Mouse (Mus musculus): Measurements from ENCODE around the gene Armc2. TPM values are rescaled to one million over a fixed set of nuclear protein-coding genes. Genes with fewer than 3 reads are reported as not detected.

Armc2 gene
- polyA plus RNA-seq, 1 experiment from 2014 or later: 0.23 TPM

- H3K27ac ChIP-seq: no peak overlapping the region
- H3K4me3 ChIP-seq (replicated peaks): no peak overlapping the region
- no peak for DNase-seq
- 0 out of 2 replicates have a peak, but pooled peaks cover 4% of the 10 kb centered on the region for H3K9me3 ChIP-seq (replicated peaks)
- no peak overlapping the region for H3K9ac ChIP-seq
- WGBS (ENCODE audit: insufficient replicate concordance): 19% methylated on average over 21 of the region's 21 CpGs
- no peaks in the 10 kb centered on the region for H3K36me3 ChIP-seq
- H3K4me2 ChIP-seq: peak overlapping the region; percentile 26; the same call in 1 of the 2 replicates
- H3K27me3 ChIP-seq: peaks cover 22% of the 10 kb centered on the region
- H3K4me1 ChIP-seq (replicated peaks): peaks cover 24% of the 10 kb centered on the region
- 0 out of 2 replicates have a peak, but pooled peaks have one; percentile 31 for ATAC-seq (ENCODE audit: low read depth)
These were observed 83.4 kb downstream of the Armc2 start for GRCm38 (mm10) chr10:41934633-41935475.

- H3K27ac ChIP-seq: no peak overlapping the region
- no peak overlapping the region for H3K4me2 ChIP-seq
- no peak overlapping the region for H3K4me3 ChIP-seq (replicated peaks)
- peaks cover 24% of the 10 kb centered on the region for H3K4me1 ChIP-seq (replicated peaks)
- no peaks in the 10 kb centered on the region for H3K36me3 ChIP-seq
- WGBS (ENCODE audit: insufficient replicate concordance): 41% methylated on average over 6 of the region's 6 CpGs
- H3K9ac ChIP-seq: no peak overlapping the region
- H3K27me3 ChIP-seq: peaks cover 23% of the 10 kb centered on the region
- no peak for ATAC-seq (ENCODE audit: low read depth)
- DNase-seq: peak; percentile 57
- no peaks in the 10 kb centered on the region for H3K9me3 ChIP-seq (replicated peaks)
These were observed 84.7 kb downstream of the Armc2 start for GRCm38 (mm10) chr10:41933536-41933935.

GRCm38 (mm10) chr10:41932943-41933342 is 85.3 kb downstream of the Armc2 start:
- WGBS (ENCODE audit: insufficient replicate concordance): 71% methylated on average over 5 of the region's 5 CpGs
- Histone ChIP-seq H3K9ac (no peak overlapping the region), H3K36me3 (no peaks in the 10 kb centered on the region), H3K27ac (no peak overlapping the region), H3K4me1 (replicated peaks) (peaks cover 24% of the 10 kb centered on the region), H3K4me3 (replicated peaks) (no peak overlapping the region), H3K4me2 (no peak overlapping the region), H3K9me3 (replicated peaks) (no peaks in the 10 kb centered on the region), H3K27me3 (peaks cover 23% of the 10 kb centered on the region)
- DNase-seq (no peak), ATAC-seq (ENCODE audit: low read depth) (no peak)

- no peak for ATAC-seq (ENCODE audit: low read depth)
- DNase-seq: no peak
- Histone ChIP-seq H3K27me3 (peaks cover 23% of the 10 kb centered on the region), H3K36me3 (no peaks in the 10 kb centered on the region), H3K4me3 (replicated peaks) (no peak overlapping the region), H3K4me1 (replicated peaks) (peaks cover 18% of the 10 kb centered on the region), H3K9me3 (replicated peaks) (no peaks in the 10 kb centered on the region), H3K27ac (no peak overlapping the region), H3K4me2 (no peak overlapping the region), H3K9ac (no peak overlapping the region)
- WGBS (ENCODE audit: insufficient replicate concordance): 79% methylated on average over 12 of the region's 12 CpGs
These were observed 86.3 kb downstream of the Armc2 start for GRCm38 (mm10) chr10:41931962-41932361.

GRCm38 (mm10) chr10:41930966-41931365 is 87.3 kb downstream of the Armc2 start:
- no peak overlapping the region for H3K9ac ChIP-seq
- no peaks in the 10 kb centered on the region for H3K36me3 ChIP-seq
- H3K27me3 ChIP-seq: peaks cover 23% of the 10 kb centered on the region
- WGBS (ENCODE audit: insufficient replicate concordance): 65% methylated on average over 4 of the region's 4 CpGs
- H3K4me1 ChIP-seq (replicated peaks): peaks cover 14% of the 10 kb centered on the region
- no peak for DNase-seq
- H3K4me2 ChIP-seq: no peak overlapping the region
- H3K27ac ChIP-seq: no peak overlapping the region
- no peak for ATAC-seq (ENCODE audit: low read depth)
- H3K9me3 ChIP-seq (replicated peaks): no peaks in the 10 kb centered on the region
- no peak overlapping the region for H3K4me3 ChIP-seq (replicated peaks)

GRCm38 (mm10) chr10:41926726-41927125 is 91.5 kb downstream of the Armc2 start:
- Histone ChIP-seq H3K36me3 (no peaks in the 10 kb centered on the region), H3K9me3 (replicated peaks) (no peaks in the 10 kb centered on the region), H3K27me3 (0 out of 2 replicates have a peak, but pooled peaks cover 4% of the 10 kb centered on the region), H3K4me1 (replicated peaks) (no peaks in the 10 kb centered on the region), H3K4me2 (no peak overlapping the region), H3K9ac (no peak overlapping the region), H3K4me3 (replicated peaks) (no peak overlapping the region), H3K27ac (no peak overlapping the region)
- ATAC-seq (ENCODE audit: low read depth): no peak
- 75% methylated on average over 14 of the region's 14 CpGs for WGBS (ENCODE audit: insufficient replicate concordance)
- DNase-seq: no peak

- H3K9ac ChIP-seq: peak overlapping the region; percentile 51
- H3K36me3 ChIP-seq: peaks cover 15% of the 10 kb centered on the region
- 28% methylated on average over 8 of the region's 8 CpGs for WGBS (ENCODE audit: insufficient replicate concordance)
- H3K4me3 ChIP-seq (replicated peaks): peak overlapping the region; percentile 15; the same call in 1 of the 2 replicates
- peak overlapping the region; percentile 58 for H3K4me2 ChIP-seq
- H3K4me1 ChIP-seq (replicated peaks): peaks cover 65% of the 10 kb centered on the region
- peak; percentile 98 for ATAC-seq (ENCODE audit: low read depth)
- no peaks in the 10 kb centered on the region for H3K27me3 ChIP-seq
- DNase-seq: peak; percentile 85
- H3K27ac ChIP-seq: peak overlapping the region; percentile 87
- no peaks in the 10 kb centered on the region for H3K9me3 ChIP-seq (replicated peaks)
These were observed 105.8 kb downstream of the Armc2 start for GRCm38 (mm10) chr10:41912290-41912994.

- H3K4me2 ChIP-seq: no peak overlapping the region
- no peak for DNase-seq
- H3K27ac ChIP-seq: peak overlapping the region; percentile 34
- WGBS (ENCODE audit: insufficient replicate concordance): 81% methylated on average over 6 of the region's 6 CpGs
- peaks cover 51% of the 10 kb centered on the region for H3K4me1 ChIP-seq (replicated peaks)
- peaks cover 48% of the 10 kb centered on the region for H3K36me3 ChIP-seq
- no peak overlapping the region for H3K9ac ChIP-seq
- no peak overlapping the region for H3K4me3 ChIP-seq (replicated peaks)
- no peak for ATAC-seq (ENCODE audit: low read depth)
- no peaks in the 10 kb centered on the region for H3K9me3 ChIP-seq (replicated peaks)
- no peaks in the 10 kb centered on the region for H3K27me3 ChIP-seq
These were observed 109.3 kb downstream of the Armc2 start for GRCm38 (mm10) chr10:41908899-41909298.

GRCm38 (mm10) chr10:41907950-41908349 is 110.3 kb downstream of the Armc2 start:
- no peak for ATAC-seq (ENCODE audit: low read depth)
- Histone ChIP-seq H3K27me3 (no peaks in the 10 kb centered on the region), H3K36me3 (peaks cover 57% of the 10 kb centered on the region), H3K27ac (no peak overlapping the region), H3K4me2 (no peak overlapping the region), H3K9me3 (replicated peaks) (no peaks in the 10 kb centered on the region), H3K4me3 (replicated peaks) (no peak overlapping the region), H3K4me1 (replicated peaks) (peaks cover 42% of the 10 kb centered on the region), H3K9ac (no peak overlapping the region)
- WGBS (ENCODE audit: insufficient replicate concordance): 83% methylated on average over 4 of the region's 4 CpGs
- no peak for DNase-seq

GRCm38 (mm10) chr10:41907473-41907872 is 110.8 kb downstream of the Armc2 start:
- H3K36me3 ChIP-seq: peaks cover 62% of the 10 kb centered on the region
- H3K4me1 ChIP-seq (replicated peaks): peaks cover 37% of the 10 kb centered on the region
- H3K9ac ChIP-seq: no peak overlapping the region
- 91% methylated on average over 11 of the region's 11 CpGs for WGBS (ENCODE audit: insufficient replicate concordance)
- no peak for DNase-seq
- no peak overlapping the region for H3K4me3 ChIP-seq (replicated peaks)
- H3K4me2 ChIP-seq: no peak overlapping the region
- no peak for ATAC-seq (ENCODE audit: low read depth)
- H3K9me3 ChIP-seq (replicated peaks): no peaks in the 10 kb centered on the region
- H3K27ac ChIP-seq: 0 out of 2 replicates have a peak overlapping the region, but pooled peaks have one; percentile 10
- no peaks in the 10 kb centered on the region for H3K27me3 ChIP-seq

GRCm38 (mm10) chr10:41901864-41902263 is 116.4 kb downstream of the Armc2 start:
- peaks cover 78% of the 10 kb centered on the region for H3K36me3 ChIP-seq
- ATAC-seq (ENCODE audit: low read depth) (no peak), DNase-seq (no peak)

More at GRCm38 (mm10) chr10:41901864-41902263, 116.4 kb downstream of the Armc2 start:
- H3K27me3 ChIP-seq: no peaks in the 10 kb centered on the region
- H3K9ac ChIP-seq: no peak overlapping the region
- H3K4me1 ChIP-seq (replicated peaks): no peaks in the 10 kb centered on the region
- no peak overlapping the region for H3K27ac ChIP-seq
- H3K4me3 ChIP-seq (replicated peaks): no peak overlapping the region
- H3K9me3 ChIP-seq (replicated peaks): no peaks in the 10 kb centered on the region
- no peak overlapping the region for H3K4me2 ChIP-seq
- WGBS (ENCODE audit: insufficient replicate concordance): 90% methylated on average over 6 of the region's 6 CpGs

Data from liver, embryonic 13.5 days (tissue).